Mouse (Mus musculus) ovary, adult 18-20 months (tissue): ENCODE results near the gene Mfsd2b.
"Not testable (repeated sequence)": the region's sequence is repeated elsewhere in the genome, so short reads cannot be mapped to it uniquely, and the experiment has no call there.

ENCODE experiments used
- DNase-seq: peaks from one replicate; pipeline ENCODE4 v3.0.0; 2022; ENCODE audit warnings: low spot score, mixed read lengths

Gene Mfsd2b

DNA sequence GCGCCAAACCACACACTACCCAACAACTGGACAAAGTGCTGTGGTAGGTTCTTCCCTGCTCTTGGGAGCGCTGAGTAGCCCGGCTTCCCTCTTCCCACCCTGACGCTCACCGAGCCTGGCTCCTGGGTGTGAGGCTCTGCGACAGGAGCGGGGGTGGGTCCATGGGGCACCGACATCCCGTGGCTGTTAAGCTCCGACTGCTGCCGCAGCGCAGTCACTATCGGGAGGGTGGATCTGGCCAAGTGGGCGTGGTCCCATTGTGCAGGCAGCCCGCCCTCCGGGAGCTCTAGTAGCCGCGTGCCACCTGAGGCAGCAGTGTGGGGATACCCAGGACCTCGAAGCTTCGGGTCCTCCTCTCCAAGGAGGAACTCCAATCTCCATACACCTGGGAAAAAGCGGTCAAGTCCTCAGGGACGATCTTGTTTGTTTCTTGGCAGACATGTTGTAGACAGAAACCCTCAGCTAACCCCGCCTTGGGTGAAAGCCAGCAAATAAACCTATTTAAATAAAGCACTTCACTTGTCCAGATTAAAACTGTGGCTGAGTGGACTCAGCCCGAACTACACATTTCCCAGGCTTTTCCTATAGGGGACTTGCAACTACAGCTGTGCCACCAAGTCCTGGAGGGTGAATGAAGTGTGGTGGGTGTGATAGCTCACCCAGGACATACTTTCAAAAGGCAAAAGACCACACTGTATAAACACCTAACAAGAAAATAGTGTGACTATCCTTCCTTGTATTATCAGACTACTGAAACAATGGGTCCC is at the start of gene Mfsd2b:
Gene Mfsd2b (minus strand): TSS at position 199 of the 767 bp plus-strand sequence.
- DNase-seq, result peak; percentile 52

DNA sequence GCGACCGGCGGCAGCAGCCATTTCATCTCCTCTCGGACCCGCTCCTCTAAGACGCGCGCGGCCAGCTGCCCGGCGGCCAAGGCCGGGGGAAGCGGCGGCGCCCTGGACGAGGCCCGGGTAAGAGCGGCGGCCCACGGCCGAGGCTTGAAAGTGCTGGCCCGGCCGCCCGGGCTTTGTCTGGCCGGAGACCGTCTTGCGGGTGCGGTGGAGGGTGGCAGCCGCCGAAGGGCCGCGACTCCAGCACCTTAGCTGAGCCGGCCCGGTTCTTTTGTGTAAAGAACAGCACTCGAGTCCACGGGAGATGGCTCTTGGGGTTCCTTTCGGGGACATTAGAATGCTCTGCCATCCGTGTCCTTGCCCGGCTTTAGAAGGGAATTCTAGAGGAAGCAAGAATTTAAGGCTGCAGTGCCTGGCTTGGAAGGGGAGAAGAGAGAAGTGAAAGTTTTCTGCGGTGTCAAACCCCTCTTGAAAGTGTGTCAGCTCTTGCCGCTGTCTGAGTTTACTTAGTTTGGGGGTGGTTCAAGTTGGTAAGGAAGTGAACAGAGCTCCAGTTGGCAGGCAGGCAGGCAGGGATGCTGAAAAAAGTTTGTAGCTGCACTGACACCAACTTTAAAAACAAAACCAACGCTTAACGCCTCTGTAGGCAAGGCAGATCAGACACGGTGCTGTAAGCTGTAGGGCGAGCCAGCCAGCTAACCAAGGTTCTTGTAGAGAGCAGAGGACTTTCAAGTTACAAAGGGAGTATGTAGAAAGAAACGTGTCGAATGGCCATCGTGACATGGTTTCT is 43.8 kb upstream of the Mfsd2b start:
- peak; percentile 27 for DNase-seq

GRCm38 (mm10) chr12:4916994-4917804 is 43.0 kb upstream of the Mfsd2b start, which contains the start of gene Atad2b:
TSS of gene Atad2b (plus strand) at chr12:4917353.
- peak; percentile 96 for DNase-seq

DNA sequence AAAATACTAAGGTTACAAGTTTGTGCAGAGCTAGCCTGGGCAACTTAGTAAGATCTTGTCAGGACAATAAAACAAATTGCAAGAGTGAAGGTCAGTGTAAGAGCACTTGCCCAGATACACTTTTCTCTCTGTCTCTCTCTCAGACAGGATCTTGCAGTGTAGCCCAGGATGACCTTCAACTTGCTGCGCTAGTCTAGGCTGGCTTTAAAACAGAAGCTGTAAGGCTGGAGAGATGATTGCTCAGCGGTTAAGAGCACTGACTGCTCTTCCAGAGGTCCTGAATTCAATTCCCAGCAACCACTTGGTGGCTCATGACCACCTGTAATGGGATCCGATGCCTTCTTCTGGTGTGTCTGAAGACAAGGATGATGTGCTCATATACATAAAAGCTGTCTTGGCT is 40.8 kb upstream of the Mfsd2b start:
- DNase-seq, result no peak

- no peak for DNase-seq
Observed at GRCm38 (mm10) chr12:4914441-4914840, 40.3 kb upstream of the Mfsd2b start.

- DNase-seq, result no peak
Observed at GRCm38 (mm10) chr12:4911716-4912115, 37.6 kb upstream of the Mfsd2b start.

DNA sequence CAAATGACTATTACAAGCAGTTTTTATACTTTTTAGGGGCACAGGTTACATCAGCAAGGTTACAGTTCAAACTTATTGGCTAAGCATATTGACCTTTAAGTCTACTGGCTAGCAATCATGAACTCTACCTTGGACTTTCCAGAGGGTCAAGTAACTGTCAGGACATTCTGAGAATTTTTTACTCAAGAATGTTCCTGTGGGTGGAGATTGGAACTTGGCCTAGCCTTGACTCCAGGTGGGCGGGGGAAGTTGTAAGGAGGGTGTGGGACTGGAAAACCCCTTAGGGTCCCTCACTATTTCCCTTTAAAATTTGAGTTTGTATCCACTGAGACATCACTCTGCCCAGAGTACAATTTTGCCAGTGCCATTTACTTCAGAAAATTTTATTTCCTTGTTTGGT is 36.3 kb upstream of the Mfsd2b start:
- not testable (repeated sequence) for DNase-seq

DNA sequence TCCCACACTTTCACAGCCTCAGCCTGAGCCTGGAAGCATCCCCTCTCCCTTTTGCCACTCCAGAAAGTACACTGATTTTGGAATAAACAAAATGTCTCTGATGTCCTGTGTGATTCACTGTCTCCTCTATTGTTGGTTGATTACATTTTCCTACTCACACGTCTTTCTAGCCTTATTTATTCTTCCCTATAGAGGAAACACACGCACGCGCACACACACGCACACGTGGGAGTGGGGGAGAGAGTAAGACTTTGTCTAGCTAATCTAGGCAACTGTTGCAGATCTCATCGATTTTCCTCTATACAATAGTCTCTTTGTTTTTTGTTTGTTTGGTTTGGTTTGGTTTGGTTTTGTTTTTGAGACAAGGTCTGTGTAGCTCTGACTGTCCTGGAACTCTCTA is 34.2 kb upstream of the Mfsd2b start:
- no peak for DNase-seq

- DNase-seq, result peak; percentile 82
Observed at GRCm38 (mm10) chr12:4906951-4907906, 33.1 kb upstream of the Mfsd2b start, which contains the start of gene Ubxn2a. TSS of gene Ubxn2a (minus strand) at chr12:4907705.

- no peak for DNase-seq
Observed at GRCm38 (mm10) chr12:4906476-4906875, 32.3 kb upstream of the Mfsd2b start.

GRCm38 (mm10) chr12:4905946-4906345 is 31.8 kb upstream of the Mfsd2b start:
- DNase-seq, result no peak

DNA sequence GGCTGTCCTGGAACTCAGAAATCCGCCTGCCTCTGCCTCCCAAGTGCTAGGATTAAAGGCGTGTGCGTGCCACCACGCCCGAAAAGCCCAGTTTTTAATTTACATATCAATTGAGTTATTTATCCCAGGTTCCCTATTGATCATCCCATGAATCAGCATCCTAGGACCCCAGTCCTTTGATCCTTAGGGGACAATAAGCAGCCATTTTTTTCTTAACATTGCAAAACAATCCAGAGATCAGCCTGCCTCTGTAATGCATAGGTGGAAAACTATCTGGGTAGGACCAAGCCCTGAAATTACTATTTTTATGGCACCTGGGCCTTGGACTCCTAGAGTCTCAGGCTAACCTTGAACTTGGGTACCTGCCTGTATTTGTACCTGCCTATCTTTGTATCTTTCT is 23.9 kb upstream of the Mfsd2b start:
- no peak for DNase-seq

DNA sequence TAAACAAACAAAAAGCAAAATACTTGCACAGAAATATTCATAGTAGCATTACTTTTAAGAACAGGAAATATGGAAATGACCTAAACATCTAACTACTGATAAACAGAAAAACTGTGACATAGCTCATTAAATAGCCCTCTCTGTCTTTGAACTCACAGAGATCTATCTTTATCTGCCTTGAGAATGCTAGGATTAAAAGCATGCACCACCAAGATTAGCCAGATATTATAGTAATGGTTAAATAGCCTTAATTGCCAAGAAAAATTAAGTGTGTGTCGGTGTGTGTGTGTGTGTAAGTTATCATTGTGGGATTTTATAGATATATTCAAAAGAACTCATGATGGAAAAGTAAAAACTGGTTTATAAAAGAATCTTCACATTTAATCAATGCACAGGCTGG is 15.7 kb upstream of the Mfsd2b start:
- DNase-seq, result no peak

GRCm38 (mm10) chr12:4889251-4889650 is 15.1 kb upstream of the Mfsd2b start:
- no peak for DNase-seq

GRCm38 (mm10) chr12:4888739-4889138 is 14.6 kb upstream of the Mfsd2b start:
- DNase-seq, result no peak

DNA sequence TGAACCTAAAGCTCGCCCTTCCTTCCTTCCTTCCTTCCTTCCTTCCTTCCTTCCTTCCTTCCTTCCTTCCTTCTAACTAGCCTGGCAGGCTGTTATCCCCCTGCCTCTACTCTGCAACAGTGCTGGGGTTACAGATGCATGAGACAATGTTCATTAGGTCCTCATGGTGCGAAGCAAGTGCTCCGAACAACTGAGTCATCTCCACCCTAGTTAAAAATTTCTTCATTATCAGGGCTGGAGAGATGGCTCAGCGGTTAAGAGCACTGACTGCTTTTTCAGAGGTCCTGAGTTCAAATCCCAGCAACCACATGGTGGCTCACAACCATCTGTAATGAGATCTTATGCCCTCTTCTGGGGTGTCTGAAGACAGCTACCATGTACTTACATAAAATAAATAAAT is 12.4 kb upstream of the Mfsd2b start:
- not testable (repeated sequence) for DNase-seq

- DNase-seq, result no peak
Observed at GRCm38 (mm10) chr12:4885062-4885461, 10.9 kb upstream of the Mfsd2b start.

DNA sequence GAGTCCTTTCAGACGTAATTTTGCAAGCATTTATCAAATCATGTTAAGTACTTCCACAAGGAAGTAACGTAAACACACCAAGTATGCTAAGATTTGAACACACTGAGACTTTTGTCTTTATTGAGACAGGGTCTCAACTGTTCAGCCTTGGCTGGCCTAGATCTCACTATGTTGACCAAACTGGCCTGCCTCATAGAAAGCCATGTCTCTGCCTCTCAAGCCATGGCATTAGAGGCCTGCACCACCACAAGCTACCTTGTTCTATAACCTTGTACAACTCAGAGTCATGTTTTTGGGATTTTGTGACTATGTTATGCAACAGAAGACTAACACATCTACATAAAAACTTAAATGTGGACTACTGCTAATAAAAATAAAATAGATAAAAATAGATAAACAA is 7.9 kb upstream of the Mfsd2b start:
- DNase-seq, result no peak

- no peak for DNase-seq
Observed at GRCm38 (mm10) chr12:4879048-4879447, 4.9 kb upstream of the Mfsd2b start.

DNA sequence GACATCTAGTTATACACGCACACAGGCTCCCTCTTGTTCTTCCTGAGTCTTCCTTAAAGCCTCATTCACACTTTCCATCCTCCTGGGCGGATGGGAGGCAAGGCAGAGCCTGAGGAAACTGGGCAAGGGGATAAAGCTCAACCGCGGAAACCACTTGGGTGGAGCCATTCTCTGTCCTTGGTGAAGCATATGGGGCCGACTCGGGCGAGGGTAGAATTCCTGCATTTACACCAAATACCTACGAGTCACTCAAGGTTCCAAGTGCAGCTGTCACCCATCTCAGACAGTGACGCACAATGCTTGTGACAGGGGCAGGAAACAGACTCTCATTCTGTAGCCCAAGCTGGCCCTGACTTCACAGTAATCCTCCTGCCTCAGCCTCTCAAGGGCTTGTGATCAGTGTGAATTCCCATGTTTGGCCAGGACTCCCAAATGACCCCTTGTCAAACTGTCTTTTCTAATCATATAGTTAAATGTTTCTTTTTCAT is 4.2 kb upstream of the Mfsd2b start:
- no peak for DNase-seq

DNA sequence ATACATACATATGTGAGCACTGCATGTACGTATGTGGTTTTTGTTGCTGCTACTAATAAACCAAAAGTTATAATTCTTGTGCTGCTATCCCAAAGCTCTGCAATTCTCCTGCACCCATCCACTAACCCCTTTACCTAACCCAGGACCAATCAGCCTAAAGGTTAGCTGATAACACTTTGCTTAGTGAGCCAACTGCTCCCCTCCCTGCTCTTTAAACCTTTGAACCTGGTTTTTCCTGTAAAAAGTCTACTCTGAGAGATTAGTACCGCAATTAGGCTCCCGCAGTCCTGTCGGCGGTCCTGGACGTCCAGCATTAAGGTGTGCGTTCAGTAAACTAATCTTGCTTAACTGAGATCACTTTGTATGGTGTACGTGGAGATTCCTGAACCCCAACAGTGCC is 1.5 kb upstream of the Mfsd2b start:
- DNase-seq, result no peak
